Mouse (Mus musculus): ENCODE data around the gene Pgp.

DNA sequence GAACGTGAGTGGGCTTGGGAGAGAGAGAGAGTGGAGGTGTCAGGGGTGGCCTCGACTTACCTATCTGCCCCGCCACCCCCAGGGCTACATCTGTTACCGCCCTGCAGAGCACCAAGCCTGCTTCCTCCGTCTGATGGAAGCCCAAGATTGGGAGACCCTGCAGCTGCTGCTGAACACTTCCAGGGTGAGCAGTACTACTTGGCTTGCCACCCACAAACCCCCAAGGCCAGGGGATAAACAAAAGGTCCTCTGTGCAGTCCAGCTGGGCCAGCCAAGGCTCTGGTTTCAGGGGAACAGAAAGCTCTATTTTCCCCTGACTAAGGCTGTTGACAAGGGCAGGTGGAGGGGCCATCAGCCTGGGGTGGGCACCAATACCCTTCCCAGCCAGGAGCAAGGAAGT lies 4.4 kb downstream of the Pgp start:
- TF ChIP-seq EP300 (IDR thresholded peaks at IDR 0.05), result no peak
- no peak for TF ChIP-seq CTCF (IDR thresholded peaks at IDR 0.05)

All from lung, postnatal 0 days (tissue).